Mouse (Mus musculus) liver, embryonic 16.5 days (tissue): Measurements from ENCODE around the gene Nup188. TPM values are rescaled to one million over a fixed set of nuclear protein-coding genes. Genes with fewer than 3 reads are reported as not detected.
A peak's percentile ranks its signal among the peaks of the same experiment; 100 is the strongest.

Experiments used
- ATAC-seq: fragments of 200-750 bp; cut with Nextera tagmentation; 2 replicates; pipeline ENCODE4 v1.8.0; 2017; ENCODE audit warnings: low read depth, mild to moderate bottlenecking, moderate number of reproducible peaks, moderate library complexity
- H3K27ac ChIP-seq: fragments of 300-500 bp; sonication (generic); 2 replicates; pipeline ENCODE4 v1.5.1; 2014; ENCODE audit warnings: mild to moderate bottlenecking, low read length
- H3K27me3 ChIP-seq: fragments of 300-500 bp; sonication (generic); 2 replicates; pipeline ENCODE4 v1.6.1; 2014; ENCODE audit warnings: low read depth, low read length, mixed read lengths; ENCODE audit not compliant: control insufficient read depth, insufficient read depth
- H3K36me3 ChIP-seq: fragments of 300-500 bp; sonication (generic); 2 replicates; pipeline ENCODE4 v1.6.1; 2014; ENCODE audit warnings: mild to moderate bottlenecking; ENCODE audit not compliant: control insufficient read depth, insufficient read depth
- H3K4me1 ChIP-seq: fragments of 300-500 bp; sonication (generic); 2 replicates; pipeline ENCODE4 v1.6.1; 2014; ENCODE audit warnings: low read depth, low read length, mixed read lengths; ENCODE audit not compliant: control insufficient read depth
- H3K4me2 ChIP-seq: fragments of 300-500 bp; sonication (generic); 2 replicates; pipeline ENCODE4 v1.6.1; 2014; ENCODE audit warnings: low read depth, low read length, mixed read lengths
- H3K4me3 ChIP-seq: fragments of 300-500 bp; sonication (generic); 2 replicates; pipeline ENCODE4 v1.5.1; 2014; ENCODE audit warnings: low read depth, mild to moderate bottlenecking, low read length
- H3K9ac ChIP-seq: fragments of 300-500 bp; sonication (generic); 2 replicates; pipeline ENCODE4 v1.6.1; 2014; ENCODE audit warnings: low read depth, low read length
- H3K9me3 ChIP-seq: fragments of 300-500 bp; sonication (generic); replicated peaks from 2 replicates; pipeline ENCODE4 v1.6.1; 2016; ENCODE audit warnings: low read length; ENCODE audit not compliant: control insufficient read depth
- WGBS: fragments of 180-500 bp; shearing (Covaris S2); extraction: QIAGEN DNeasy Blood & Tissue Kit; methylation state at CpG from one replicate; pipeline ENCODE4 v1.1.7; 2014; ENCODE audit not compliant: insufficient replicate concordance; 5-methylcytosine and 5-hydroxymethylcytosine counted together
- polyA plus RNA-seq: library from polyadenylated mRNA; unstranded; fragments of >200 nt; fragmentation: Nextera tagmentation; extraction: Ambion mirVana; gene quantifications from 2 replicates; pipeline ENCODE4 v1.2.1, GENCODE M21; 2015

Nup188 gene
- polyA plus RNA-seq, 1 experiment from 2014 or later: 16.1 TPM

DNA sequence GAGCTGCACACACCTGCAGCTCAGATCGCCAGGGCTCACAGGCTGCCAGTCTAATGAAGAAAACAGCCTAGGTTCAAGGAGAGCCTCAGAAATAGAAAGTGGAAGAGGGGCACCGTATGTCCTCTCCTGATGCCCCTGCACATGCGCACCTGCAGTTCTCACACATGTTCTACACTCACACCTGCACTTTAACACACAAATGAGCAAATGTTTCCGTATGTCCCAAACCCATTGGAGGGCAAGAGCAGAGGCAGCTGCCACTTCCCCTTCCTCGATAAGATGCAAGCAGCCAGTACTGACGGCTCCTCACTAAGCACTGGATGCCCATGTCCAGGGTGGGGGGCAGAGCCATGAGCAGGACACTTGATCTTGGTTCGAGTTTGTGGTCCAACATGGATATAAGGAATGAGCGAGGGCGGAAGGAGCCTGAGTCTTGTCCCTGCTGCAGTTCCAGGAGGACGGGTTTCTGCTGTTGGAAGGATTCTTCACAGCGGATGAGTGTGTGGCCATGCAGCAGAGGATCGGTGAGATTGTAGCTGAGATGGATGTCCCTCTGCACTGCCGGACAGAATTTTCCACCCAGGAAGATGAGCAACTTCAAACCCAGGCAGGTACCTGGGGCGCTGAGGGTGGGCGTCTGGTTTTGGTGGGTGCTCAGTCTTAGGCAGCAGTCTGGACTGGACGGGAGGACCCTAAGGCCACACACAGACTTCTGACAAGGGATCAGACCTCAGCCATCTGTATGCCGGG lies 16.8 kb upstream of the Nup188 start:
- ATAC-seq: no peak
- no peak overlapping the region for H3K4me3 ChIP-seq
- no peak overlapping the region for H3K9ac ChIP-seq
- no peak overlapping the region for H3K4me2 ChIP-seq
- no peaks in the 10 kb centered on the region for H3K9me3 ChIP-seq
- H3K27me3 ChIP-seq: no peaks in the 10 kb centered on the region
- no peak overlapping the region for H3K27ac ChIP-seq
- H3K36me3 ChIP-seq: peaks cover under 1% of the 10 kb centered on the region
- 66% methylated on average over 17 of the region's 17 CpGs for WGBS
- peaks cover 18% of the 10 kb centered on the region for H3K4me1 ChIP-seq

- Histone ChIP-seq H3K36me3 (no peaks in the 10 kb centered on the region), H3K9ac (no peak overlapping the region), H3K9me3 (no peaks in the 10 kb centered on the region), H3K4me1 (peaks cover 16% of the 10 kb centered on the region), H3K4me2 (no peak overlapping the region), H3K27ac (no peak overlapping the region), H3K27me3 (no peaks in the 10 kb centered on the region), H3K4me3 (no peak overlapping the region)
- WGBS: 0% methylated on average over 1 of the region's 1 CpGs
- ATAC-seq: peak; percentile 42
Measured at GRCm38 (mm10) chr2:30270134-30270533, 16.1 kb upstream of the Nup188 start.

- no peak within 1 kb of the TSS for H3K9ac ChIP-seq
- H3K4me1 ChIP-seq: peaks cover 11% of the 10 kb centered on the region
- no peak within 1 kb of the TSS for H3K27ac ChIP-seq
- no peak for ATAC-seq
- no peak within 1 kb of the TSS for H3K4me2 ChIP-seq
- H3K4me3 ChIP-seq: no peak within 1 kb of the TSS
- no peaks in the 10 kb centered on the region for H3K27me3 ChIP-seq
- H3K9me3 ChIP-seq: no peaks in the 10 kb centered on the region
- 76% methylated on average over 11 of the region's 11 CpGs for WGBS
- H3K36me3 ChIP-seq: no peaks in the 10 kb centered on the region
Measured at GRCm38 (mm10) chr2:30280743-30281142, 5.5 kb upstream of the Nup188 start, which contains the start of gene Gm28038. Gene Gm28038 (plus strand): TSS chr2:30281043.

DNA sequence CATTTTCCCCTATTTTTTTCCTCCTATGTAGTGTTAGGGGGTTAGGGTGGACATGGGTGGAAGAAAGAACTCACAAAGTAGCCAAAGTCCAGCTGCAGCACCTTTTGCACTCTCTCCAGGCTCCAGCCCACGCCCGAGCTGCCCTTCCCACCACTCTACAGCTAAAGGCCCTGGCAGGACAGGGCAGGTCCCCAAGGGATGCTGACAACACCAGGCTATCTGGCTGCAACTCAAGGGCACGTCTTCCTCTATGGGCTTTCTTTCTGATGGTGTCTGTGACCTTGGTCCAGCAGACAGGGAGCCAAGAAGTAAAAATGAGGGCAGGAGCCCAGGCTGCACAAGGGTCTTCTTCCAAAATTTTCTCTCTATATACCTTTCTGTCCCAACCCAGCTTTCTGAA lies 4.5 kb upstream of the Nup188 start:
- ATAC-seq: no peak
- Histone ChIP-seq H3K27ac (no peak overlapping the region), H3K9ac (no peak overlapping the region), H3K4me3 (no peak overlapping the region), H3K4me2 (no peak overlapping the region), H3K4me1 (peaks cover 11% of the 10 kb centered on the region), H3K36me3 (no peaks in the 10 kb centered on the region), H3K9me3 (no peaks in the 10 kb centered on the region), H3K27me3 (no peaks in the 10 kb centered on the region)
- WGBS: 62% methylated on average over 3 of the region's 3 CpGs

- no peaks in the 10 kb centered on the region for H3K9me3 ChIP-seq
- H3K27ac ChIP-seq: no peak overlapping the region
- no peaks in the 10 kb centered on the region for H3K27me3 ChIP-seq
- H3K9ac ChIP-seq: no peak overlapping the region
- no peak for ATAC-seq
- 70% methylated on average over 2 of the region's 2 CpGs for WGBS
- H3K4me1 ChIP-seq: peaks cover 22% of the 10 kb centered on the region
- no peak overlapping the region for H3K4me2 ChIP-seq
- no peak overlapping the region for H3K4me3 ChIP-seq
- no peaks in the 10 kb centered on the region for H3K36me3 ChIP-seq
Measured at GRCm38 (mm10) chr2:30283193-30283592, 3.0 kb upstream of the Nup188 start.

DNA sequence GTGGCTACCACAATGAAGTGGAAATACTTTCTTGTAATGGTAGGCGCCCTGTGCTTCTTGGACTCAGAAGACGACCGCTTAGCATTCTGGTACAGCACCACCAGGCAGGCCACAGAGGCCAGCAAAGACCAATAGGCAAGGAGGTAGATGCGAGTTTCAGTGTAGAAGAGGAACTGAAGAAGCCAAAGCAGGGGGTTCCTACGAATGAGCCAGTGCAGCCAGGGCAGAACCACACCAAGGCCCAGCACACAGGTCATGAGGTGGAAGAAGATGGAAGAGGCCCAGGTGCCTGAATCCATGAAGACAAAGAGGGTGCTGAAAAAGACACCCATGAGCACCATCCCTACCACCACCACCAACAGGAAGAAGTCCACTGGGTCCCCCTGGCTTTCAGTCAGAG lies 1.2 kb upstream of the Nup188 start:
- Histone ChIP-seq H3K4me3 (peak overlapping the region; percentile 92), H3K27ac (no peak overlapping the region), H3K9ac (peak overlapping the region; percentile 88), H3K4me1 (peaks cover 22% of the 10 kb centered on the region), H3K27me3 (no peaks in the 10 kb centered on the region), H3K36me3 (no peaks in the 10 kb centered on the region), H3K4me2 (peak overlapping the region; percentile 96), H3K9me3 (no peaks in the 10 kb centered on the region)
- WGBS: 71% methylated on average over 5 of the region's 5 CpGs
- ATAC-seq: no peak

DNA sequence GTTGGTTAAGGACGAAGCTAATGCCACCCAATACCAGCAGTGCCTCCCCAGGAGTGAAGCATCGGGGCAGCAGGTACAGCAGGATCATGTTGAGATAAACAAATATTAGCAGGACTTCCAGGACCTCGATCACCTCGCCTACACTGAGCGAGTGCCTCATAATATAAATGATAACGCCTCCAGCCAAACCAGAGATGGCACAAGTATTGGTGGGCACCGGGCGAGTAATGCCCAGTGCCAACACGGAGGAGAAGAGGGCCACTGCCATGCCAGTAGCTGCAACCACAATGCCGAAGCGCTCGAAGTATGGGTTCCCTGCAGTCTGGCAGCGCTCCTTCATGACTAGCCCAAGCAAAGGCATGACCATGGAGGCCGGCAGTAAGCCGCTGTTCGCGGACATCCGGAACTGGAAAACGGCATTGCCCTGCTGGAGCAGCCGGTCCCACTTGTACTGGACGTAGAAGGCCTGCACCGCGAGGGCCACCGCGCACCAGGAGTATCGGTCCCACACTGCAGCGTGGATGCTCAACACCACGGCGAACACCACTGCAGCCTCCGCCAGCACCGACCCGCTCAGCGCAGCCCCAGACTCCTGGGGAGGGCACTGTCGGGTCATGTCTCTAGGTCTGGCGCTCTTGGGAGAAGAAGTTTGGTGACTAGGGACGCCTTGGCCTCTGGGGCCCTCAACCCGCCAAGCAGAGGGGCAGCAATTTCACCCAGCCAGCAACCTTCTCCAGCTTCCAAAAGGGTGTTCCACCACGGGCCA lies 598 bp upstream of the Nup188 start:
- H3K27me3 ChIP-seq: no peaks in the 10 kb centered on the region
- peak overlapping the region; percentile 48; the same call in 1 of the 2 replicates for H3K27ac ChIP-seq

DNA sequence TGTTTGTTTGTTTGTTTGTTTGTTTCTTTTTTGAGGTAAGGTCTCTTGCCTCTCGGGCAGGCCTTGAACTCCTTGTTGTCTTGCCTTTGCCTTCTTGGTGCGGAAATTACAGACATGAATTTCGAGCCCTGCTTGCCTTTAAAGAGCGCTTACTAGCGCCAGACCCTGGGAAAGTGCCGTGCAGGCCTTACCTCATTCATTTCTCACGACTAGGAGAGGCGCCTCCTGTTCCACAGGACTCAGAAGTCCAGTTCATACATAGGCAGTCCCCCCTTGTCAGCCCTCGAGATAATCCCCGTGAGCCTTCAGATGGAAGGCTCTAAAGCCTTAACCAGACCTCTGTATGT lies 803 bp downstream of the Nup188 start:
- Histone ChIP-seq H3K27me3 (no peaks in the 10 kb centered on the region), H3K4me2 (peak overlapping the region; percentile 96), H3K9ac (peak overlapping the region; percentile 88), H3K36me3 (no peaks in the 10 kb centered on the region), H3K4me1 (peaks cover 22% of the 10 kb centered on the region), H3K9me3 (no peaks in the 10 kb centered on the region), H3K27ac (peak overlapping the region; percentile 56), H3K4me3 (peak overlapping the region; percentile 92)
- whole genome bisulfite sequencing: under 1% methylated on average over 10 of the region's 10 CpGs
- no peak for ATAC-seq

More for the DNA sequence above, 598 bp upstream of the Nup188 start:
- Histone ChIP-seq H3K9me3 (no peaks in the 10 kb centered on the region), H3K4me1 (peaks cover 22% of the 10 kb centered on the region), H3K4me3 (peak overlapping the region; percentile 92), H3K36me3 (no peaks in the 10 kb centered on the region), H3K4me2 (peak overlapping the region; percentile 96), H3K9ac (peak overlapping the region; percentile 88)
- ATAC-seq: peak; percentile 52
- WGBS: 5% methylated on average over 38 of the region's 38 CpGs

GRCm38 (mm10) chr2:30299525-30299924 lies 13.3 kb downstream of the Nup188 start:
- no peak overlapping the region for H3K4me3 ChIP-seq

More at GRCm38 (mm10) chr2:30299525-30299924, 13.3 kb downstream of the Nup188 start:
- no peaks in the 10 kb centered on the region for H3K27me3 ChIP-seq
- 57% methylated on average over 3 of the region's 3 CpGs for WGBS
- H3K4me2 ChIP-seq: no peak overlapping the region
- H3K9ac ChIP-seq: no peak overlapping the region
- ATAC-seq: no peak
- H3K36me3 ChIP-seq: peaks cover 33% of the 10 kb centered on the region
- H3K9me3 ChIP-seq: no peaks in the 10 kb centered on the region
- no peaks in the 10 kb centered on the region for H3K4me1 ChIP-seq
- H3K27ac ChIP-seq: no peak overlapping the region
